Mouse (Mus musculus) ovary, adult 18-20 months (tissue): Measurements from ENCODE around the gene Ttc19.
"Not testable (repeated sequence)": the region's sequence is repeated elsewhere in the genome, so short reads cannot be mapped to it uniquely, and the experiment has no call there.

Source experiments
- DNase-seq: peaks from one replicate; pipeline ENCODE4 v3.0.0; 2022; ENCODE audit warnings: low spot score, mixed read lengths

Gene Ttc19

DNA sequence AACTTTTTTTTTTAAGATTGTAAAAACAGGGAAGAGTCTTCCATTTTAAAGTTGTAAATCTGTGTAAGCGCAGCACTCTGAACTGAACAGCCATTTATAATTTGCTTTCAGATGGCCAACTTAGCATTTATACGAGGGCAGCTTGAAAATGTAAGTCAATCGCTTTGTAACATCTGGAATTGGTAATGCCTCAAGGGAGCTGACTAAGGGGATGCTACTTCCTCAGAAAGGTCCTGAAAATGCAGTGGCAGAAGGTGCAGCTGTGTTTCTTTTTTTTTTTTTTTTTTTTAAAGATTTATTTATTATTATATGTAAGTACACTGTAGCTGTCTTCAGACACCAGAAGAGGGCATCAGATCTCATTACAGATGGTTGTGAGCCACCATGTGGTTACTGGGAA is 2.7 kb downstream of the Ttc19 start:
- DNase-seq = not testable (repeated sequence)

DNA sequence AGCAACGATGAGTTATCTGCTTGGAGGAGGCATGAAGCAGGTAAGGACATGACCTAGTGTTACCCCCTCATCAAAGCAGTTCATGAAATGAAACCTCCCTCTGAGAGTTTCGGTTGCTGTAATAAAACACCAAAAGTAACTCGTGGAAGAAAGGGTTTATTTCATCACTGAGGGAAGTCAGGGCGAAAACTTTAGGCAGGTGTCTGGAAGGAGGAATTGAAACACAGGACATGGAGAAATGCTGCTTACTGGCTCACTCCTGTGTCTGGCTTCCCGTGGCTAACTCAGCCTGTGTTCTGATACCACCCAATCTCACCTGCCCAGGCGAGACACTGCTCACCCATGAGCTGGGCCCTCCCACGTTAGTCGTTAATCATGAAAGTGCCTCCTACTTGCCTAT is 3.7 kb downstream of the Ttc19 start:
- no peak for DNase-seq

- DNase-seq = no peak
These were observed 6.4 kb downstream of the Ttc19 start for GRCm38 (mm10) chr11:62287700-62288099.

DNA sequence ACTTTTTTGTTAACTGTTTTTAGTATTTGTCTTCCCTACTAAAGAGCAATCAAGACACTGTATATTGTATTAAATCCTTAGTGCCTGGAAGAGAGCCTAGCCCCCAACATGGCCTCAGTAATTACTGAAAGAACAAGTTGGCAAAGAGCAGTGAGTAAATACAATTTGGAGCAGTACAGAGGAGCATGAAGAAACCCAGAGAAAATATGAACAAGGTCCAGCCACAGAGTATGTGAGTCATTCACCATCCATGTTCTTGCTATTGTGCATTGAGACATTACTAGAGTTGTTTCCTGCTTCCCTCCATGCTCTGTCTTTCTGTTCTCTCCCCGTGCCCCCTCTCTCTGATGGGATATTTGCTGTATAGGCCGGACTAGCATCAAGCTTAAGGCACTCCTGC is 12.8 kb downstream of the Ttc19 start:
- no peak for DNase-seq

- DNase-seq = no peak
These were observed 17.6 kb downstream of the Ttc19 start for GRCm38 (mm10) chr11:62298883-62299282.

GRCm38 (mm10) chr11:62305866-62306265 is 24.6 kb downstream of the Ttc19 start:
- no peak for DNase-seq

DNA sequence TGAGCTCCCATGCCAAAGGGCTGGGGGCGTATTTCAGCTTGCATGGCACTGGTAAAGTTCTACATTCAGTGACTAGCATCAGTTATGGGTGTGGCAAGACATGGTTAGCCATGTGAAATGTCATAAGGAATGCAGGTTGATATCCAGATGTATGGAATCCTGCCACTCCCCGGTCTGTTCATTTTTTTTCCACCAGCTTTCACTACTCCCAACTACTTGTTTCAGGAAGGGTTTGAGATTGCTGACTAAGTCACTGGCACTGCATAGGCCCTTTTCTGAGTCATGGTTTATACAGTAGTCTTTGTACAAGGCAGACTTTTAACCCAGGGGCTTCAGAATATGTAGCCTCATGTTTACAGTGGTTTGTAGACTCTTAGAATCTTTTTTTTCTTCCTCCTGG is 28.0 kb downstream of the Ttc19 start:
- DNase-seq = no peak

- no peak for DNase-seq
These were observed 33.7 kb downstream of the Ttc19 start for GRCm38 (mm10) chr11:62314984-62315383.

DNA sequence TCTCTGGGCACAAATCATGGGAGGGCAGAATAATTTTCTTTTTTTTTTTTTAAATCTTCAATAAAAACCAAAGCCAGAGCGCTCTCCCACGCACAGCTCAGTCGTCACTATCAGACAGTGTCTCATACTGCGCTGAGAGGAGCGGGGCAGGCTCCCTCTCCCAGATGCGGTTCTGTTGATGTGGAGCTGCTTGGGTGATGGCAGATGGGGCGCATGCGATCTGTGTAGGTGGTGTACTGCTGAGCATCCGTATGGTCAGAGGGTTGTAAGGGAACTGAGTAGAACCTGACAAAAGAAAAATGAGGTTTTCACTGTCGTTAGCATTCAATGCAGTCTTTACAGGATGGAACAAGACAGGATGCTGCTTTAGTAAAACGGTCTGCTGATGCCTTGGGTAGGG is 36.5 kb downstream of the Ttc19 start:
- no peak for DNase-seq

GRCm38 (mm10) chr11:62320097-62320496 is 38.8 kb downstream of the Ttc19 start:
- DNase-seq = no peak

DNA sequence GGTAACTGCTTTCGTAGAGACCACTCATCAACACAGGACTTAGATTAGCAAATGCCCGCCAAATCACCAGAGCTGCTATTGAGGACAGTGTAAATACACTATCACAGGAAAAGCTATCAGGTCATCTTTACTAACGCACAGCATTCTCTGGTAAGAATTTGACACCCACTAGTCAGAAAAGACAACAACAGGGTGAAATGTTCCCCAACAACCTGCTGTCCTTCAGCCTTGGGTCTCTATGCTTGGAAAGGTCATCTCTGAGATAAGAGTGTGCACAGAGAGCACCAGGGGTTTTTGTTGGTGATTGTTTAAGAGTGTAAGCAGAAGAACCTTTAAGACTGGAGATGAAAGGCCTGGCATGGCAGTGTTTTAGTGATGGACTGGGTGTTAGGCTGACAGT is 42.4 kb downstream of the Ttc19 start:
- DNase-seq = no peak

GRCm38 (mm10) chr11:62331141-62331540 is 49.9 kb downstream of the Ttc19 start:
- DNase-seq = no peak

DNA sequence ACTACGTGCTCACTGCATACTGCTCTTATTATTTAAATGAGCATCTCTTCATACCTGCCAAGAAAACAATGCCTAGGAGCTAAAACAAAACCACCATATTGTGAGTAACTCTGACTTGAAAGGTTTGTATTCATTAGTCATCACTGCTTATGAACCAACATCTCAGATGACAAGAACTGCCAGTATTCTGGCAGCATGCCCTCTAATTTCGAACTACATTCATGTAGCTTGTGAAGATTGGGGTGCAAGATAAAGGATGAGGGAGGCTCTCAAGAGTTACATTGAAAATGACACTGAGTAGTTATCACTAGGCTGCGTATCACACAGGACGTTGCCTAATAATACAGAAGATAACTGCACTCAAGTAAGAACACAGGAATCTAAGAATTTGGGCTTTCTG is 51.0 kb downstream of the Ttc19 start:
- no peak for DNase-seq

DNA sequence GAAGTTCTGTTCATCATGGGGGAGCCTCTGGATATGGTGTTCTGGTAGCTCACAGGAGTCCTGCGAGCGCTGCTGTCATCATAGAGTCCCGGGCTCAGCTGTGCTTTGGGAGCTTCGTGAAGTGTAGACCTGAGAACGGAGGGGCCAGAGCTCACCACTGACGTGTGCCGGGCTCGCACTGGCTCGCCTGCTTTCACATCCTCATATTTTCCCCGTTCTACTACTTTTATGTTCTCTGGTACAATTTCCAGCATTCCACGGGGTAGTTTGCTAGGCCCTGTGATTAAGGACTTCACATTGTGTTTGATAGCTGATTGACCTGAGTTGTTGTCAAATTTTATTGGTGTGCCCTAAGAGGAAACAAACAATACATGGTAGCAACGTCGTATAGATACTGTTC is 61.7 kb downstream of the Ttc19 start:
- DNase-seq = no peak

- DNase-seq = no peak
These were observed 70.7 kb downstream of the Ttc19 start for GRCm38 (mm10) chr11:62351948-62352347.

DNA sequence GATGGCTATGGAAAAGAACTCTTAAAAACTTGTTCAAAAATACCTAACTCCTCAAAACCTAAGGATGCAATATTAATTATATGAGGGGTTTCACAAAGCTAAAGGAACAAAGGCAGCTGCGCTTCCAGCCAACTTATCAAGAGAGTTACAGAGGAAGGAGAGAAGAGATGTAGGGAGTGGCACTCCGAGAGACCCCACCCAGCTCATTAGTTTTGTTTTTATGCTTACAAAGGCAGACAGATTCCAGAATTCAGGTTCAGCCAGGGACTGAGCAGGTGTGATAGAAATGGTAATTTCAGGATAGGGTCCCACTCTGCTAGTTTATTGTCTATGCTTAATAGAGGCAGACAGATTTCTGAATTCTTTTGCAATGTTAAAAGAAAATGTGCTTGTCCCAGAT is 73.9 kb downstream of the Ttc19 start:
- no peak for DNase-seq

DNA sequence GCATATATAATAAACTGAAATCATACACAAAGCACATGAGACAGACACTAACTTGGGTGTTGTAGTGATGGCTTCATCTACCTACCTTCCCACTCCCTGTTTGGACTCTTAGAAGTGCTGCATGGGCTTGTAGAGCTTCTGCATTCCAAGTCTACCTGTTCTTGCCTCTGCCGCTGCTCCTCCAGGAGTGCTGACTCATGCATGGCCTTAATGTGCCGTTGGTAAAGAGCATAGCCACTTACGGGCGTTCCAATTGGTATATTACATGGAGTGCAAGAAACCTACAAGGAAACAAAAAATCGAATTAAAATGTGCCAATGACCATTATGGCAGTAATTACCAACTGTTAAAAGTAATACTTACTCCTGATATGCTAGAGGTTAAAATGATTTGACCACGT is 85.6 kb downstream of the Ttc19 start:
- no peak for DNase-seq

DNA sequence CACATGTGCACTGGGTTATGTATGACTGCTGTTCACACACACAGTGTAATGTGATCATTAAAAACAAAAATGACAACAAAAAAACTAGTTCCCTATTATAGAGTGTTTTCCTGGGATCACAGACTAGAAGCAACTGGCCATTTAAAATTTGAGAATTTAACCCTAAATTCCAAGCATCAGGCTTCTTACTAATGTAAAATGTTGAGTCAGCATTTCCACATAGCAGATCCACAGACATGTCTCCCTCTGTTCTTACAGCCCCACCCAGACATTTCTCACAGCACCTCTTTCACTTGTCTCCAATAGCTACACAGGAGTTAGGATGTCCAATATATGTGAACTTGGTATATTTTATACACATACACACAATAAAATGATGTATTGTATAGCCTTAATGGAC is 88.7 kb downstream of the Ttc19 start:
- no peak for DNase-seq

DNA sequence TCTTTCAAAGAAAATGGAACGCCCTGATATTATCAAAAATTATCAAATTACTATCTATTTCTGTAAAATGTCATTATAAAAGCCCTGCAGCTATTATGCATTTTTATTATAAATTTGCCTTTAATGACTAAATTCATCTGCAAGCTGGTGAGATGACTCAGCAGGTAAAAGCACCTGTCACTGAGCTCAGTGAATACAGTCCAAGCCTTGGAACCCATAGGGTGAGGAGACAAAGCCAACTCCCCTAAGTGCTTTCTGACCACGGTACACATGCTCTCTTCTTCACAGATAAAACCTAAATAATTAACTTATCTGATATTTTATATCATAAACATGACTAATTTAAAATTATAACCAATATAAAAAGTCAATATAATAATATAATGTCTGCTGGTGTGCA is 90.5 kb downstream of the Ttc19 start:
- DNase-seq = no peak

GRCm38 (mm10) chr11:62377202-62377851 is 96.1 kb downstream of the Ttc19 start:
- DNase-seq = not testable (repeated sequence)
